Mouse (Mus musculus): ENCODE results near the gene Rasa3. TPM values are rescaled to one million over a fixed set of nuclear protein-coding genes. Genes with fewer than 3 reads are reported as not detected.

Rasa3 gene
- polyA plus RNA-seq, 1 experiment from 2014 or later: 26.0 TPM

GRCm38 (mm10) chr8:13537102-13537501 is 140.3 kb downstream of the Rasa3 start:
- no peaks in the 10 kb centered on the region for H3K4me1 ChIP-seq (ENCODE audit: control insufficient read depth, insufficient read depth, low read length)
- no peak overlapping the region for H3K9ac ChIP-seq (replicated peaks; ENCODE audit: low read length)
- no peaks in the 10 kb centered on the region for H3K9me3 ChIP-seq (ENCODE audit: control insufficient read depth, low read length)
- H3K4me2 ChIP-seq (ENCODE audit: low read length): no peak overlapping the region
- H3K4me3 ChIP-seq (replicated peaks; ENCODE audit: low read depth, low read length): no peak overlapping the region
- DNase-seq (no peak), ATAC-seq (ENCODE audit: low FRiP score, low TSS enrichment) (no peak)
- no peaks in the 10 kb centered on the region for H3K36me3 ChIP-seq (ENCODE audit: control insufficient read depth, insufficient read depth, low read length)
- no peak overlapping the region for H3K27ac ChIP-seq (replicated peaks; ENCODE audit: low read depth, low read length)
- H3K27me3 ChIP-seq (ENCODE audit: control insufficient read depth, insufficient read depth, low read length): no peaks in the 10 kb centered on the region
- whole genome bisulfite sequencing: 35% methylated on average over 2 of the region's 2 CpGs

GRCm38 (mm10) chr8:13533123-13533522 is 144.3 kb downstream of the Rasa3 start:
- peaks cover 8% of the 10 kb centered on the region; the same call in 1 of the 2 replicates for H3K4me1 ChIP-seq (ENCODE audit: control insufficient read depth, insufficient read depth, low read length)
- no peak for DNase-seq
- no peak overlapping the region for H3K4me2 ChIP-seq (ENCODE audit: low read length)
- H3K4me3 ChIP-seq (replicated peaks; ENCODE audit: low read depth, low read length): no peak overlapping the region
- no peak for ATAC-seq (ENCODE audit: low FRiP score, low TSS enrichment)
- H3K27ac ChIP-seq (replicated peaks; ENCODE audit: low read depth, low read length): no peak overlapping the region
- H3K9ac ChIP-seq (replicated peaks; ENCODE audit: low read length): no peak overlapping the region
- H3K9me3 ChIP-seq (ENCODE audit: control insufficient read depth, low read length): no peaks in the 10 kb centered on the region
- no peaks in the 10 kb centered on the region for H3K27me3 ChIP-seq (ENCODE audit: control insufficient read depth, insufficient read depth, low read length)
- H3K36me3 ChIP-seq (ENCODE audit: control insufficient read depth, insufficient read depth, low read length): no peaks in the 10 kb centered on the region
- WGBS: 82% methylated on average over 8 of the region's 8 CpGs

DNA sequence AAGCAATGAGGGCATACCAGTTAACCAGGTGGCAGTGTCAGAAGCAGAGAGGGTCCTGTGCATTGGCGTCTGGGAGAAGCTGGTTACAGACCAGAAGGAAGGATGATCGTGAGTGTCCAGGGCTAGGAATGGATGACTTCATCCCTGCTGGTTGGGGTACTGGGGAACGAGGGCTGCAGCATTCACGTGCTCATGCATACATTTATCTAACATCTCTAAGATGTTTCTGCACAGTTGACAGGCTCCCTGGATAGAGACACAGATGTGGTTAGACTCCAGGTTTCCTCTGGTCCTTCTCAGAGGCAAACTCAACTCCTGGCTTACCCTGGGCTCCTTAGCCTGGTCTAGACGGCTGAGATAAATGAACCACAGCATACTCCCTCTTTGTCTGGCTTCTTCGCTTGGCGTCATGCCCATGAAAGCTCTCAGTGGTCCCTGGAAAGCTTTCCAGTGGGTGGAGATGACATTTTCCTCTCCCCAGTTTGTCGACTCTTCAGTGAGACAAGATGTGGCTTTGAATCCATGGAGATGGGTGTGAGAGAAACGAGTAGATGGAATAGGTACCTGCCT is 145.7 kb downstream of the Rasa3 start:
- Histone ChIP-seq H3K4me2 (ENCODE audit: low read length) (no peak overlapping the region), H3K4me3 (replicated peaks; ENCODE audit: low read depth, low read length) (no peak overlapping the region), H3K27me3 (ENCODE audit: control insufficient read depth, insufficient read depth, low read length) (no peaks in the 10 kb centered on the region), H3K27ac (replicated peaks; ENCODE audit: low read depth, low read length) (no peak overlapping the region), H3K9me3 (ENCODE audit: control insufficient read depth, low read length) (peaks cover 3% of the 10 kb centered on the region; the same call in 1 of the 2 replicates), H3K4me1 (ENCODE audit: control insufficient read depth, insufficient read depth, low read length) (peaks cover 8% of the 10 kb centered on the region; the same call in 1 of the 2 replicates), H3K36me3 (ENCODE audit: control insufficient read depth, insufficient read depth, low read length) (no peaks in the 10 kb centered on the region), H3K9ac (replicated peaks; ENCODE audit: low read length) (no peak overlapping the region)
- no peak for ATAC-seq (ENCODE audit: low FRiP score, low TSS enrichment)
- 77% methylated on average over 9 of the region's 9 CpGs for WGBS
- DNase-seq: peak; percentile 8

- Histone ChIP-seq H3K27ac (replicated peaks; ENCODE audit: low read depth, low read length) (no peak overlapping the region), H3K9ac (replicated peaks; ENCODE audit: low read length) (no peak overlapping the region), H3K4me1 (ENCODE audit: control insufficient read depth, insufficient read depth, low read length) (peaks cover 8% of the 10 kb centered on the region; the same call in 1 of the 2 replicates), H3K4me3 (replicated peaks; ENCODE audit: low read depth, low read length) (no peak overlapping the region), H3K9me3 (ENCODE audit: control insufficient read depth, low read length) (peaks cover 3% of the 10 kb centered on the region; the same call in 1 of the 2 replicates), H3K4me2 (ENCODE audit: low read length) (no peak overlapping the region), H3K36me3 (ENCODE audit: control insufficient read depth, insufficient read depth, low read length) (no peaks in the 10 kb centered on the region), H3K27me3 (ENCODE audit: control insufficient read depth, insufficient read depth, low read length) (no peaks in the 10 kb centered on the region)
- 56% methylated on average over 5 of the region's 5 CpGs for WGBS
- ATAC-seq (ENCODE audit: low FRiP score, low TSS enrichment) (peak; percentile 53; the same call in 1 of the 2 replicates), DNase-seq (peak; percentile 71)
Observed at GRCm38 (mm10) chr8:13530941-13531340, 146.5 kb downstream of the Rasa3 start.

- H3K27ac ChIP-seq (replicated peaks; ENCODE audit: low read depth, low read length): no peak overlapping the region
- WGBS: 82% methylated on average over 3 of the region's 3 CpGs
Observed at GRCm38 (mm10) chr8:13530401-13530800, 147.0 kb downstream of the Rasa3 start.

DNA sequence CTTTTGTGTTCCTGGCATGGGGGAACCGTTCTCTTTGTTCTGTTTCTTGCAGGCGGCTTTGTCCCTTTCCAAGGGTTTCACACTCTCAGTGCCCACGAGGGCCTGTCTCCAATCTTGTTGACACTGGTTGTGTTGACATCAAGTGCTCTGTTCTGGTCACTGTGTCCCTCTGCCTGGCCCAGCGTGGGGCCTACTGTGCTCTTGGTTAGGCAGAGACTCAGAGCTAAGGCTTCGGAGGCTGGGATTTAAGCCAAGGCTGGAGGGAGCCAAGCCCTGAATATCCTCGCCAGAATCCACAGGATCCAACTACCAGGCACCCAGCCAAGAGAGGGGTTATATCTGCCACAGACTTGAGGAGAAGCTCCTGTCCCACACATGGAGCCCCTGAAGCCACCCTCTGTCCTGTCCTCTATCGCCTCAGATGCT is 147.5 kb downstream of the Rasa3 start:
- Histone ChIP-seq H3K36me3 (ENCODE audit: control insufficient read depth, insufficient read depth, low read length) (no peaks in the 10 kb centered on the region), H3K27ac (replicated peaks; ENCODE audit: low read depth, low read length) (no peak overlapping the region), H3K4me3 (replicated peaks; ENCODE audit: low read depth, low read length) (no peak overlapping the region), H3K9me3 (ENCODE audit: control insufficient read depth, low read length) (peaks cover 3% of the 10 kb centered on the region; the same call in 1 of the 2 replicates), H3K9ac (replicated peaks; ENCODE audit: low read length) (no peak overlapping the region), H3K27me3 (ENCODE audit: control insufficient read depth, insufficient read depth, low read length) (no peaks in the 10 kb centered on the region), H3K4me2 (ENCODE audit: low read length) (no peak overlapping the region), H3K4me1 (ENCODE audit: control insufficient read depth, insufficient read depth, low read length) (peaks cover 8% of the 10 kb centered on the region; the same call in 1 of the 2 replicates)
- ATAC-seq (ENCODE audit: low FRiP score, low TSS enrichment) (no peak), DNase-seq (peak; percentile 71)
- 71% methylated on average over 7 of the region's 7 CpGs for WGBS

More at GRCm38 (mm10) chr8:13530401-13530800, 147.0 kb downstream of the Rasa3 start:
- ATAC-seq (ENCODE audit: low FRiP score, low TSS enrichment): no peak
- no peak for DNase-seq
- H3K4me2 ChIP-seq (ENCODE audit: low read length): no peak overlapping the region
- peaks cover 8% of the 10 kb centered on the region; the same call in 1 of the 2 replicates for H3K4me1 ChIP-seq (ENCODE audit: control insufficient read depth, insufficient read depth, low read length)
- H3K9me3 ChIP-seq (ENCODE audit: control insufficient read depth, low read length): peaks cover 3% of the 10 kb centered on the region; the same call in 1 of the 2 replicates
- H3K9ac ChIP-seq (replicated peaks; ENCODE audit: low read length): no peak overlapping the region
- no peak overlapping the region for H3K4me3 ChIP-seq (replicated peaks; ENCODE audit: low read depth, low read length)
- no peaks in the 10 kb centered on the region for H3K27me3 ChIP-seq (ENCODE audit: control insufficient read depth, insufficient read depth, low read length)
- no peaks in the 10 kb centered on the region for H3K36me3 ChIP-seq (ENCODE audit: control insufficient read depth, insufficient read depth, low read length)

- Histone ChIP-seq H3K9ac (replicated peaks; ENCODE audit: low read length) (no peak overlapping the region), H3K27ac (replicated peaks; ENCODE audit: low read depth, low read length) (no peak overlapping the region), H3K4me2 (ENCODE audit: low read length) (no peak overlapping the region), H3K4me1 (ENCODE audit: control insufficient read depth, insufficient read depth, low read length) (peaks cover 8% of the 10 kb centered on the region; the same call in 1 of the 2 replicates), H3K9me3 (ENCODE audit: control insufficient read depth, low read length) (peaks cover 3% of the 10 kb centered on the region; the same call in 1 of the 2 replicates), H3K36me3 (ENCODE audit: control insufficient read depth, insufficient read depth, low read length) (no peaks in the 10 kb centered on the region), H3K4me3 (replicated peaks; ENCODE audit: low read depth, low read length) (no peak overlapping the region), H3K27me3 (ENCODE audit: control insufficient read depth, insufficient read depth, low read length) (no peaks in the 10 kb centered on the region)
- 74% methylated on average over 15 of the region's 15 CpGs for WGBS
- ATAC-seq (ENCODE audit: low FRiP score, low TSS enrichment) (no peak), DNase-seq (no peak)
Observed at GRCm38 (mm10) chr8:13529011-13529840, 148.2 kb downstream of the Rasa3 start.

GRCm38 (mm10) chr8:13521392-13521791 is 156.0 kb downstream of the Rasa3 start:
- ATAC-seq (ENCODE audit: low FRiP score, low TSS enrichment) (no peak), DNase-seq (no peak)
- Histone ChIP-seq H3K9ac (replicated peaks; ENCODE audit: low read length) (no peak overlapping the region), H3K36me3 (ENCODE audit: control insufficient read depth, insufficient read depth, low read length) (no peaks in the 10 kb centered on the region), H3K9me3 (ENCODE audit: control insufficient read depth, low read length) (no peaks in the 10 kb centered on the region), H3K27ac (replicated peaks; ENCODE audit: low read depth, low read length) (no peak overlapping the region), H3K27me3 (ENCODE audit: control insufficient read depth, insufficient read depth, low read length) (no peaks in the 10 kb centered on the region), H3K4me1 (ENCODE audit: control insufficient read depth, insufficient read depth, low read length) (no peaks in the 10 kb centered on the region), H3K4me3 (replicated peaks; ENCODE audit: low read depth, low read length) (no peak overlapping the region), H3K4me2 (ENCODE audit: low read length) (no peak overlapping the region)
- 84% methylated on average over 7 of the region's 7 CpGs for WGBS

Data from midbrain, embryonic 14.5 days (tissue).